Mouse (Mus musculus): ENCODE results near the gene Krt84. TPM values are rescaled to one million over a fixed set of nuclear protein-coding genes. Genes with fewer than 3 reads are reported as not detected.

Gene Krt84
- total RNA-seq (2023): not detected

GRCm38 (mm10) chr15:101532720-101533119, at the start of gene Krt84:
Gene Krt84, minus strand, starts transcription at chr15:101532820.

GRCm38 (mm10) chr15:101573796-101574345, 41.3 kb upstream of the Krt84 start, which contains the start of gene Krt75:
Gene Krt75, minus strand, starts transcription at chr15:101573904.

GRCm38 (mm10) chr15:101562850-101563249, 30.2 kb upstream of the Krt84 start, which contains the start of gene Krt90:
Gene Krt90, minus strand, starts transcription at chr15:101562950.

GRCm38 (mm10) chr15:101550567-101550966, 17.9 kb upstream of the Krt84 start, which contains the start of gene Krt82:
Gene Krt82, minus strand, starts transcription at chr15:101550667.

GRCm38 (mm10) chr15:101517161-101517560, 15.5 kb downstream of the Krt84 start, which contains the start of gene Gm49425:
Gene Gm49425, minus strand, starts transcription at chr15:101517261.

GRCm38 (mm10) chr15:101491431-101491830, 41.2 kb downstream of the Krt84 start, which contains the start of gene Krt83:
Gene Krt83, minus strand, starts transcription at chr15:101491512.

Other genes with a start within 250 kb of the Krt84 start
- 74.8 TPM for gene Atg101, start 248.5 kb downstream of the Krt84 start, total RNA-seq (2023)
- gene 6030408B16Rik, start 239.6 kb downstream of the Krt84 start, total RNA-seq (2023): 2.3 TPM
- 1.3 TPM for gene Krt80, start 162.7 kb downstream of the Krt84 start, total RNA-seq (2023)
- gene Krt7, start 121.8 kb downstream of the Krt84 start, total RNA-seq (2023): not detected
- not detected for gene Krt87, start 94.0 kb downstream of the Krt84 start, total RNA-seq (2023)
- gene Krt88, start 85.1 kb downstream of the Krt84 start, total RNA-seq (2023): not detected
- gene Krt81, start 69.1 kb downstream of the Krt84 start, total RNA-seq (2023): not detected
- gene Krt86, start 59.3 kb downstream of the Krt84 start, total RNA-seq (2023): not detected
- gene Krt83, start 41.3 kb downstream of the Krt84 start, total RNA-seq (2023): not detected
- gene Gm49425, start 15.6 kb downstream of the Krt84 start, total RNA-seq (2023): not detected
- not detected for gene Krt82, start 17.8 kb upstream of the Krt84 start, total RNA-seq (2023)
- not detected for gene Krt90, start 30.1 kb upstream of the Krt84 start, total RNA-seq (2023)
- gene Krt75, start 41.1 kb upstream of the Krt84 start, total RNA-seq (2023): not detected
- not detected for gene Gm5414, start 95.4 kb upstream of the Krt84 start, total RNA-seq (2023)
- not detected for gene Gm5478, start 114.6 kb upstream of the Krt84 start, total RNA-seq (2023)
- gene Krt6b, start 147.5 kb upstream of the Krt84 start, total RNA-seq (2023): not detected
- not detected for gene Krt6a, start 161.5 kb upstream of the Krt84 start, total RNA-seq (2023)
- not detected for gene Krt5, start 180.1 kb upstream of the Krt84 start, total RNA-seq (2023)
- not detected for gene Krt71, start 210.3 kb upstream of the Krt84 start, total RNA-seq (2023)

Measured in CD8-positive naive resting alpha-beta T cell, adult 57 days (primary cell).